Mouse (Mus musculus): ENCODE results near the gene Gm20431. TPM values are rescaled to one million over a fixed set of nuclear protein-coding genes. Genes with fewer than 3 reads are reported as not detected.

Gm20431 gene
- polyA plus RNA-seq, 1 experiment from 2014 or later: 6.1 TPM

GRCm38 (mm10) chr2:167672212-167672685 is 11.0 kb upstream of the Gm20431 start:
- no peaks in the 10 kb centered on the region for H3K9me3 ChIP-seq (ENCODE audit: control insufficient read depth, low read length)
- H3K36me3 ChIP-seq (ENCODE audit: control insufficient read depth, insufficient read depth, low read length): no peaks in the 10 kb centered on the region
- no peaks in the 10 kb centered on the region for H3K27me3 ChIP-seq (ENCODE audit: control insufficient read depth, insufficient read depth, low read length)
- WGBS: 26% methylated on average over 13 of the region's 13 CpGs
- 0 out of 2 replicates have a peak, but pooled peaks have one; percentile 32 for ATAC-seq (ENCODE audit: low FRiP score, low TSS enrichment)
- 0 out of 2 replicates have a peak, but pooled peaks cover 3% of the 10 kb centered on the region for H3K4me1 ChIP-seq (ENCODE audit: control insufficient read depth, insufficient read depth, low read length)
- no peak overlapping the region for H3K27ac ChIP-seq (ENCODE audit: low read depth, low read length)
- H3K9ac ChIP-seq (ENCODE audit: low read depth, low read length): no peak overlapping the region
- H3K4me3 ChIP-seq (ENCODE audit: low read length): no peak overlapping the region
- no peak overlapping the region for H3K4me2 ChIP-seq (replicated peaks; ENCODE audit: low read depth, low read length)

GRCm38 (mm10) chr2:167671101-167671633 is 9.9 kb upstream of the Gm20431 start:
- H3K9me3 ChIP-seq (ENCODE audit: control insufficient read depth, low read length): no peaks in the 10 kb centered on the region
- ATAC-seq (ENCODE audit: low FRiP score, low TSS enrichment): no peak
- no peaks in the 10 kb centered on the region for H3K27me3 ChIP-seq (ENCODE audit: control insufficient read depth, insufficient read depth, low read length)
- H3K27ac ChIP-seq (ENCODE audit: low read depth, low read length): no peak overlapping the region
- H3K36me3 ChIP-seq (ENCODE audit: control insufficient read depth, insufficient read depth, low read length): no peaks in the 10 kb centered on the region
- no peak overlapping the region for H3K4me3 ChIP-seq (ENCODE audit: low read length)
- no peak overlapping the region for H3K9ac ChIP-seq (ENCODE audit: low read depth, low read length)
- 85% methylated on average over 5 of the region's 5 CpGs for WGBS
- H3K4me2 ChIP-seq (replicated peaks; ENCODE audit: low read depth, low read length): no peak overlapping the region
- H3K4me1 ChIP-seq (ENCODE audit: control insufficient read depth, insufficient read depth, low read length): 0 out of 2 replicates have a peak, but pooled peaks cover 3% of the 10 kb centered on the region

GRCm38 (mm10) chr2:167669398-167669797 is 8.1 kb upstream of the Gm20431 start:
- no peak for ATAC-seq (ENCODE audit: low FRiP score, low TSS enrichment)
- Histone ChIP-seq H3K36me3 (ENCODE audit: control insufficient read depth, insufficient read depth, low read length) (no peaks in the 10 kb centered on the region), H3K9ac (ENCODE audit: low read depth, low read length) (no peak overlapping the region), H3K27ac (ENCODE audit: low read depth, low read length) (no peak overlapping the region), H3K4me1 (ENCODE audit: control insufficient read depth, insufficient read depth, low read length) (0 out of 2 replicates have a peak, but pooled peaks cover 3% of the 10 kb centered on the region), H3K9me3 (ENCODE audit: control insufficient read depth, low read length) (no peaks in the 10 kb centered on the region), H3K27me3 (ENCODE audit: control insufficient read depth, insufficient read depth, low read length) (no peaks in the 10 kb centered on the region), H3K4me2 (replicated peaks; ENCODE audit: low read depth, low read length) (no peak overlapping the region), H3K4me3 (ENCODE audit: low read length) (no peak overlapping the region)
- WGBS: 70% methylated on average over 4 of the region's 4 CpGs

- no peak overlapping the region for H3K27ac ChIP-seq (ENCODE audit: low read depth, low read length)
- no peak overlapping the region for H3K4me3 ChIP-seq (ENCODE audit: low read length)
- H3K4me2 ChIP-seq (replicated peaks; ENCODE audit: low read depth, low read length): no peak overlapping the region
- 79% methylated on average over 5 of the region's 5 CpGs for WGBS
- H3K4me1 ChIP-seq (ENCODE audit: control insufficient read depth, insufficient read depth, low read length): 0 out of 2 replicates have a peak, but pooled peaks cover 3% of the 10 kb centered on the region
- ATAC-seq (ENCODE audit: low FRiP score, low TSS enrichment): no peak
- no peaks in the 10 kb centered on the region for H3K9me3 ChIP-seq (ENCODE audit: control insufficient read depth, low read length)
- H3K36me3 ChIP-seq (ENCODE audit: control insufficient read depth, insufficient read depth, low read length): no peaks in the 10 kb centered on the region
- H3K27me3 ChIP-seq (ENCODE audit: control insufficient read depth, insufficient read depth, low read length): no peaks in the 10 kb centered on the region
- no peak overlapping the region for H3K9ac ChIP-seq (ENCODE audit: low read depth, low read length)
Observed at GRCm38 (mm10) chr2:167668426-167668825, 7.1 kb upstream of the Gm20431 start.

- Histone ChIP-seq H3K4me3 (ENCODE audit: low read length) (no peak overlapping the region), H3K4me1 (ENCODE audit: control insufficient read depth, insufficient read depth, low read length) (0 out of 2 replicates have a peak, but pooled peaks cover 3% of the 10 kb centered on the region), H3K9me3 (ENCODE audit: control insufficient read depth, low read length) (no peaks in the 10 kb centered on the region), H3K27ac (ENCODE audit: low read depth, low read length) (no peak overlapping the region), H3K27me3 (ENCODE audit: control insufficient read depth, insufficient read depth, low read length) (no peaks in the 10 kb centered on the region), H3K36me3 (ENCODE audit: control insufficient read depth, insufficient read depth, low read length) (no peaks in the 10 kb centered on the region), H3K9ac (ENCODE audit: low read depth, low read length) (no peak overlapping the region), H3K4me2 (replicated peaks; ENCODE audit: low read depth, low read length) (no peak overlapping the region)
- WGBS: 76% methylated on average over 18 of the region's 18 CpGs
- ATAC-seq (ENCODE audit: low FRiP score, low TSS enrichment): no peak
Observed at GRCm38 (mm10) chr2:167665972-167666713, 4.8 kb upstream of the Gm20431 start.

- Histone ChIP-seq H3K9ac (ENCODE audit: low read depth, low read length) (no peak overlapping the region; the same call in 1 of the 2 replicates), H3K27ac (ENCODE audit: low read depth, low read length) (no peak overlapping the region), H3K27me3 (ENCODE audit: control insufficient read depth, insufficient read depth, low read length) (no peaks in the 10 kb centered on the region), H3K4me1 (ENCODE audit: control insufficient read depth, insufficient read depth, low read length) (peaks cover 15% of the 10 kb centered on the region), H3K36me3 (ENCODE audit: control insufficient read depth, insufficient read depth, low read length) (no peaks in the 10 kb centered on the region), H3K4me3 (ENCODE audit: low read length) (no peak overlapping the region), H3K9me3 (ENCODE audit: control insufficient read depth, low read length) (no peaks in the 10 kb centered on the region), H3K4me2 (replicated peaks; ENCODE audit: low read depth, low read length) (no peak overlapping the region)
- WGBS: 54% methylated on average over 6 of the region's 6 CpGs
- no peak for ATAC-seq (ENCODE audit: low FRiP score, low TSS enrichment)
Observed at GRCm38 (mm10) chr2:167662713-167663112, 1.4 kb upstream of the Gm20431 start.

GRCm38 (mm10) chr2:167660611-167660971 is 705 bp downstream of the Gm20431 start:
- Histone ChIP-seq H3K27ac (ENCODE audit: low read depth, low read length) (peak overlapping the region; percentile 68), H3K4me3 (ENCODE audit: low read length) (peak overlapping the region; percentile 87), H3K4me1 (ENCODE audit: control insufficient read depth, insufficient read depth, low read length) (peaks cover 19% of the 10 kb centered on the region), H3K27me3 (ENCODE audit: control insufficient read depth, insufficient read depth, low read length) (no peaks in the 10 kb centered on the region), H3K36me3 (ENCODE audit: control insufficient read depth, insufficient read depth, low read length) (no peaks in the 10 kb centered on the region), H3K9ac (ENCODE audit: low read depth, low read length) (peak overlapping the region; percentile 94), H3K4me2 (replicated peaks; ENCODE audit: low read depth, low read length) (peak overlapping the region; percentile 79), H3K9me3 (ENCODE audit: control insufficient read depth, low read length) (no peaks in the 10 kb centered on the region)
- peak; percentile 26; the same call in 1 of the 2 replicates for ATAC-seq (ENCODE audit: low FRiP score, low TSS enrichment)
- WGBS: 0% methylated on average over 12 of the region's 12 CpGs

- Histone ChIP-seq H3K4me3 (ENCODE audit: low read length) (peak overlapping the region; percentile 87), H3K4me1 (ENCODE audit: control insufficient read depth, insufficient read depth, low read length) (peaks cover 19% of the 10 kb centered on the region), H3K9ac (ENCODE audit: low read depth, low read length) (peak overlapping the region; percentile 94), H3K36me3 (ENCODE audit: control insufficient read depth, insufficient read depth, low read length) (peaks cover under 1% of the 10 kb centered on the region; the same call in 1 of the 2 replicates), H3K4me2 (replicated peaks; ENCODE audit: low read depth, low read length) (peak overlapping the region; percentile 79), H3K9me3 (ENCODE audit: control insufficient read depth, low read length) (no peaks in the 10 kb centered on the region), H3K27ac (ENCODE audit: low read depth, low read length) (peak overlapping the region; percentile 68), H3K27me3 (ENCODE audit: control insufficient read depth, insufficient read depth, low read length) (no peaks in the 10 kb centered on the region)
- 16% methylated on average over 13 of the region's 13 CpGs for WGBS
- no peak for ATAC-seq (ENCODE audit: low FRiP score, low TSS enrichment)
Observed at GRCm38 (mm10) chr2:167659847-167660610, 1.3 kb downstream of the Gm20431 start.

All from kidney, embryonic 14.5 days (tissue).